Mouse (Mus musculus) cerebellum, adult 11 months (tissue): Measurements from ENCODE around the gene Acot1.

Source experiments
- DNase-seq: peaks from one replicate; pipeline ENCODE4 v3.0.0; 2022

Gene Acot1

GRCm38 (mm10) chr12:84067752-84068151, 58.5 kb downstream of the Acot1 start:
- no peak for DNase-seq
